1 mouse cellular context compared by ENCODE assay signal in the genomic region with DNA sequence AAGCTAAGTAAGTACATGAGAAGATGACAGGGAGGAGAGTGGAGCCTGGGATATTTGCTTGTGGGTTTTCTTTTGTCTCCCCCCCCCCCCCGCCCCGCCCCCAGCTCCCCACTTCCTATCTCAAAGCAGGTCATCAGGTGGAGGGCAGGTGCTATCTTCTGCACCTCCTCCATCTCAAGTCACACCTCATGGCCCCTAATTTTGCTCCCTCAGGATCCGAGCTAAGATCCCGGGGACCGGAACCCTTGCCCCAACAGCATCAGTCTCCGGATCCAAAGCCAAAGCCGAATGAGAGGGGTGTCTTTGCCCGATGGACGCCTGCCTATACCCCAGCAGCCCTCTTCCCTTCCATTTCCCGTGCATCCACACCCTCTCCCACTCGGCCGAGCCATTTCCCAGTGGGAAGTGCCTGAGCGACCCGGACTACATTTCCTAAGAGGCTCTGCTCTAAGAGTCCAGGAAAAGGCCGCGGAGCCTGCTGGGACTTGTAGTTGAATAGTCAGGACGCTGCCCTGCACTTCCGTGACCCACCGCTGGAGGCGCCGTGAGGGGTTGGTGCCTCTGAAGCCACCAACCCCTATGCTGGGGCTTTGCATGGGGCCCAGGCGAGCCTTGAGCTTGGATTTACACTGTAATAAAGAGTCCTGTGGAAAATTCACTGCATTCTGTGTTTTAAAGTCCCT.
A peak's percentile ranks its signal among the peaks of the same experiment; 100 is the strongest.
TF ChIP-seq lines count a peak whose summit lies in the region.

No protein-coding gene starts in this region.

TF ChIP-seq in CH12.LX, 34 proteins besides CTCF, POLR2A, EP300 and RAD21:
- TF ChIP-seq TCF12 (IDR thresholded peaks at IDR 0.05; ENCODE audit: low read depth, low read length) (peak; percentile 20; the same call in 1 of the 2 replicates), SMC3 (IDR thresholded peaks at IDR 0.05; ENCODE audit: low read depth, low read length) (peak; percentile 41), E2F4 (IDR thresholded peaks at IDR 0.05; ENCODE audit: insufficient replicate concordance, low read depth, low read length) (no peak), TBP (conservative IDR thresholded peaks at IDR 0.05; ENCODE audit: low read depth, low read length) (0 out of 2 replicates have a peak, but pooled peaks have one; percentile 21), BHLHE40 (IDR thresholded peaks at IDR 0.05; ENCODE audit: low read depth, low read length) (no peak), HCFC1 (IDR thresholded peaks at IDR 0.05; ENCODE audit: low read depth, low read length) (peak; percentile 100), POLR2AphosphoS2 (IDR thresholded peaks at IDR 0.05; ENCODE audit: low read depth, low read length) (no peak), ZKSCAN1 (IDR thresholded peaks at IDR 0.05; ENCODE audit: borderline replicate concordance, low read depth, low read length) (no peak), ZMIZ1 (IDR thresholded peaks at IDR 0.05; ENCODE audit: low read depth, low read length) (no peak), KAT2A (IDR thresholded peaks at IDR 0.05; ENCODE audit: insufficient replicate concordance, low read length) (peak; percentile 99), ETS1 (conservative IDR thresholded peaks at IDR 0.05; ENCODE audit: low read depth, low read length) (no peak), ELF1 (IDR thresholded peaks at IDR 0.05; ENCODE audit: low read depth, low read length) (peak; percentile 96), IRF4 (IDR thresholded peaks at IDR 0.05; ENCODE audit: low read depth, low read length) (peak; percentile 58; the same call in 1 of the 2 replicates), CHD1 (IDR thresholded peaks at IDR 0.05; ENCODE audit: low read depth, low read length) (no peak), MYC (IDR thresholded peaks at IDR 0.05; ENCODE audit: low read depth, low read length) (no peak), JUND (conservative IDR thresholded peaks at IDR 0.05; ENCODE audit: low read depth, low read length) (no peak), CHD2 (IDR thresholded peaks at IDR 0.05; ENCODE audit: low read length) (peak; percentile 31; the same call in 1 of the 2 replicates), PAX5 (IDR thresholded peaks at IDR 0.05; ENCODE audit: low read length) (no peak), MAX (IDR thresholded peaks at IDR 0.05; ENCODE audit: low read length) (no peak), GABPA (IDR thresholded peaks at IDR 0.05; ENCODE audit: insufficient replicate concordance, low read depth, low read length) (peak; percentile 89; the same call in 1 of the 2 replicates), ZC3H11A (IDR thresholded peaks at IDR 0.05; ENCODE audit: low read depth, low read length) (no peak), NRF1 (IDR thresholded peaks at IDR 0.05; ENCODE audit: low read depth, low read length) (no peak), MAZ (IDR thresholded peaks at IDR 0.05; ENCODE audit: low read depth, low read length) (0 out of 2 replicates have a peak, but pooled peaks have one; percentile 27), NELFE (IDR thresholded peaks at IDR 0.05; ENCODE audit: low read depth, low read length) (no peak), MXI1 (IDR thresholded peaks at IDR 0.05; ENCODE audit: low read depth, low read length) (no peak; the same call in 1 of the 2 replicates), UBTF (IDR thresholded peaks at IDR 0.05; ENCODE audit: low read depth, low read length) (no peak), ZNF384 (IDR thresholded peaks at IDR 0.05; ENCODE audit: low read depth, low read length) (no peak), USF1 (IDR thresholded peaks at IDR 0.05; ENCODE audit: low read depth, low read length) (no peak), SIN3A (IDR thresholded peaks at IDR 0.05; ENCODE audit: low read length) (no peak), MEF2A (IDR thresholded peaks at IDR 0.05; ENCODE audit: borderline replicate concordance, low read depth, low read length) (no peak), JUN (IDR thresholded peaks at IDR 0.05; ENCODE audit: insufficient read depth, low read depth, low read length) (no peak), USF2 (conservative IDR thresholded peaks at IDR 0.05; ENCODE audit: low read depth, low read length) (no peak), MAFK (IDR thresholded peaks at IDR 0.05; ENCODE audit: insufficient replicate concordance, low read length) (no peak), RCOR1 (conservative IDR thresholded peaks at IDR 0.05; ENCODE audit: low read depth, low read length) (no peak)
TF ChIP-seq in CH12.LX: peak in this region for 10.
